ENCODE assay signal across 8 mouse cellular contexts in the genomic region with DNA sequence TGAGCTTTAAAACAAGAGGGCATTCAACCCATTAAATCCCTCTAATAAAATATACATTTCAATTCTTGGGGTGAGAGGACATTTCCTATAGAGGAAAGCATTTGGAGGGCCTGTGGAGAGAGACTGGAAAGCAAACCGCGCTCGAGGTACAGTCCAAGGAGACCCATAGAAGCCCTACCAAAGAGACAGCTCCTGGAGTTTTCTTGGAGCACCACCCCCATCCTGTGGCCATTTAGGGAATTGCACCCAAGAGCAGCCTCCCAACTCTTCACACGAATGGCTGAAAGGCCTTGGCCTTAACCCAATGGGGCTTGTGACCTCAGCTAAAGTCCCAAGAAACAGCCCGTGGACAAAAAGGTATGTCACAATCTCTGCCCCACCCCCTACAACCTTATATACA. TPM values are rescaled to one million over a fixed set of nuclear protein-coding genes. Genes with fewer than 3 reads are reported as not detected.
DNase-seq lines count a peak whose midpoint lies in the region; ATAC-seq lines count a peak whose summit lies in the region.

No protein-coding gene starts in this region.

- H3K9ac ChIP-seq in hindbrain, embryonic 16.5 days (ENCODE audit: low read depth, low read length): no peak overlapping the region

- ATAC-seq in hindbrain, embryonic 16.5 days: peak; percentile 88
- peak; percentile 94 for ATAC-seq in megakaryocyte, adult 5-6 weeks (ENCODE audit: poor library complexity, severe bottlenecking)

- DNase-seq in ZHBTc4 (ENCODE audit: low read depth, low spot score): peak; percentile 87
- DNase-seq in cerebellum, postnatal 25 days: peak; percentile 93 to 94
- DNase-seq in frontal cortex, postnatal 36 days (ENCODE audit: low spot score in 2 of 2): peak; percentile 92 to 93
- DNase-seq in layer of hippocampus, postnatal 36 days: peak; percentile 87 to 88
- peak; percentile 93 to 94 for DNase-seq in right cerebral cortex, adult 2 months (ENCODE audit: low spot score in 2 of 2)
- DNase-seq in urinary bladder, adult 2 months (ENCODE audit: low spot score): peak; percentile 73

- no peaks in the 10 kb centered on the region for H3K27me3 ChIP-seq in hindbrain, embryonic 16.5 days (replicated peaks; ENCODE audit: control insufficient read depth, insufficient read depth, low read length)

- WGBS in hindbrain, embryonic 16.5 days: 1% methylated on average over 5 of the region's 5 CpGs

- H3K4me1 ChIP-seq in hindbrain, embryonic 16.5 days (ENCODE audit: control insufficient read depth, insufficient read depth, low read depth, low read length): no peaks in the 10 kb centered on the region

- no peak overlapping the region for H3K27ac ChIP-seq in hindbrain, embryonic 16.5 days (ENCODE audit: low read depth, low read length)

- no peak overlapping the region for H3K4me2 ChIP-seq in hindbrain, embryonic 16.5 days (ENCODE audit: low read length)

- no peaks in the 10 kb centered on the region for H3K36me3 ChIP-seq in hindbrain, embryonic 16.5 days (ENCODE audit: control insufficient read depth, insufficient read depth, low read length)

- H3K4me3 ChIP-seq in hindbrain, embryonic 16.5 days (ENCODE audit: low read length): no peak overlapping the region

- no peaks in the 10 kb centered on the region for H3K9me3 ChIP-seq in hindbrain, embryonic 16.5 days (ENCODE audit: control insufficient read depth, low read length)

RNA-seq across cellular contexts. Expression of gene Ttc24, which starts 6.3 kb away (rescaled TPM):
- polyA plus RNA-seq in hindbrain, embryonic 16.5 days (2015; fragmentation: Nextera tagmentation; extraction: Ambion mirVana): not detected in 2 replicates
- total RNA-seq in layer of hippocampus, postnatal 36 days (2021): not detected
- not detected in 2 replicates for total RNA-seq in megakaryocyte, adult 5-6 weeks (2015)
- total RNA-seq in megakaryocyte, adult 5-6 weeks (2017): not detected in 2 replicates
- polyA plus RNA-seq in urinary bladder, adult 2 months (2012; rRNA removed): not detected in 2 replicates

RNA-seq across cellular contexts. Expression of gene Iqgap3, which starts 10.0 kb away (rescaled TPM):
- 2.8 and 3.8 TPM in 2 replicates for polyA plus RNA-seq in hindbrain, embryonic 16.5 days (2015; fragmentation: Nextera tagmentation; extraction: Ambion mirVana)
- total RNA-seq in layer of hippocampus, postnatal 36 days (2021): under 1 TPM; 0.37 to 0.53 TPM
- 13.5 and 16.3 TPM in 2 replicates for total RNA-seq in megakaryocyte, adult 5-6 weeks (2015)
- 26.3 and 27.8 TPM in 2 replicates for total RNA-seq in megakaryocyte, adult 5-6 weeks (2017)
- 2.0 and 2.6 TPM in 2 replicates for polyA plus RNA-seq in urinary bladder, adult 2 months (2012; rRNA removed)

RNA-seq across cellular contexts. Expression of gene Naxe, which starts 13.5 kb away (rescaled TPM):
- polyA plus RNA-seq in hindbrain, embryonic 16.5 days (2015; fragmentation: Nextera tagmentation; extraction: Ambion mirVana): 158 and 170 TPM in 2 replicates
- 10 to 100 TPM; 77.7 to 78.1 TPM for total RNA-seq in layer of hippocampus, postnatal 36 days (2021)
- total RNA-seq in megakaryocyte, adult 5-6 weeks (2015): 48.2 and 56.4 TPM in 2 replicates
- total RNA-seq in megakaryocyte, adult 5-6 weeks (2017): 17.8 and 29.3 TPM in 2 replicates
- polyA plus RNA-seq in urinary bladder, adult 2 months (2012; rRNA removed): 90.2 and 91.1 TPM in 2 replicates

RNA-seq across cellular contexts. Expression of gene Gpatch4, which starts 28.9 kb away (rescaled TPM):
- 34.9 and 35.8 TPM in 2 replicates for polyA plus RNA-seq in hindbrain, embryonic 16.5 days (2015; fragmentation: Nextera tagmentation; extraction: Ambion mirVana)
- total RNA-seq in layer of hippocampus, postnatal 36 days (2021): 10 to 100 TPM; 14.5 to 17.8 TPM
- total RNA-seq in megakaryocyte, adult 5-6 weeks (2015): 7.3 TPM in 2 replicates
- total RNA-seq in megakaryocyte, adult 5-6 weeks (2017): 9.5 and 10.1 TPM in 2 replicates
- 5.6 and 9.7 TPM in 2 replicates for polyA plus RNA-seq in urinary bladder, adult 2 months (2012; rRNA removed)

RNA-seq across cellular contexts. Expression of gene Hapln2, which starts 44.4 kb away (rescaled TPM):
- polyA plus RNA-seq in hindbrain, embryonic 16.5 days (2015; fragmentation: Nextera tagmentation; extraction: Ambion mirVana): 0.30 and 0.66 TPM in 2 replicates
- 10 to 100 TPM; 14.9 to 18.0 TPM for total RNA-seq in layer of hippocampus, postnatal 36 days (2021)
- total RNA-seq in megakaryocyte, adult 5-6 weeks (2015): not detected in 2 replicates
- not detected in 2 replicates for total RNA-seq in megakaryocyte, adult 5-6 weeks (2017)
- 0.06 TPM in 1 of 2 replicates, not detected in the other for polyA plus RNA-seq in urinary bladder, adult 2 months (2012; rRNA removed)

Comparison
In these comparisons a context has a peak if more than half of its experiments do, and no peak if none do; other contexts are left out.
1. RNA of gene Iqgap3, which starts 10.0 kb away (total RNA-seq): 13.5 to 27.8 TPM in megakaryocyte, adult 5-6 weeks; 0.37 to 0.53 TPM in layer of hippocampus, postnatal 36 days; every median in the first group is over 4 times any median in the second.
2. Peak in every context shown above with its lines, with median percentiles within 50 percentile points of each other: DNase-seq.